Mouse (Mus musculus): ENCODE data around the gene Gtf2ird1.

Gtf2ird1 gene

DNA sequence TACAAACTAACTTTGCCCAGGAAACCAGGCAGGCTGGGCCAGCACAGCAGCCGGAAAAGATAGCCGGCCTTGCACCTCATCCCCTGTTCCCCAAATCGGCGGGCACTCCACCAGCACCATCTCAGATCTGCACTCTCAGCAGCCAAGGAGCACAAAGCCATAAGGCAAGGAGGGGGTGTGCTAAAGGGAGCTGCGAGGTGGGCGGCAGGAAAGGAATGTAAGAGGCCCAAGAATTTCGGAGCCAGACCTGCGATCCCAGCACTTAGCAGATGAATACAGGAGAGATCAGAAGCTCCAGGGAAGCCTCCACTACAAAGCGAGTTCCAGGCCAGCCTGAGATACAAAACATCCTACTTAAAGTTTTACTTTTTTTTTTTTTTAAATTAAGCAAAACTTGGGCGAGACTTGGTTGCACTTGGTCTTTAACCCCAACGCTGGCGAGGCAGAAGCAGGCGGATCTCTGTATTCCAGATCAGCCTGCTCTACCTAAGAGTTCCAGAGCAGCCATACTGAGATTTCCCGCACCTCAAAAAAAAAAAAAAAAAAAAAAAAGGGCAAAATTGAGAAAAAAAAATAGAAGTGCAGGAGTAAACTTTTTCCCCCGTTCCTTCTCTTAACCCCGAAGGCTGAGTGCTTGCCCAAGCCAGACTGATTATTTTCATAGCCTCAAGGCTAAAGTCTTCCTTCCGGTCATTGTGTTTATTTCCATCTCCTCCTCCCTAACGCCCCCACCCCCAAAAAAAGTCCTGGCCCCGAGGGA is 143.6 kb downstream of the Gtf2ird1 start:
- DNase-seq (ENCODE audit: low spot score), result peak; percentile 65

DNA sequence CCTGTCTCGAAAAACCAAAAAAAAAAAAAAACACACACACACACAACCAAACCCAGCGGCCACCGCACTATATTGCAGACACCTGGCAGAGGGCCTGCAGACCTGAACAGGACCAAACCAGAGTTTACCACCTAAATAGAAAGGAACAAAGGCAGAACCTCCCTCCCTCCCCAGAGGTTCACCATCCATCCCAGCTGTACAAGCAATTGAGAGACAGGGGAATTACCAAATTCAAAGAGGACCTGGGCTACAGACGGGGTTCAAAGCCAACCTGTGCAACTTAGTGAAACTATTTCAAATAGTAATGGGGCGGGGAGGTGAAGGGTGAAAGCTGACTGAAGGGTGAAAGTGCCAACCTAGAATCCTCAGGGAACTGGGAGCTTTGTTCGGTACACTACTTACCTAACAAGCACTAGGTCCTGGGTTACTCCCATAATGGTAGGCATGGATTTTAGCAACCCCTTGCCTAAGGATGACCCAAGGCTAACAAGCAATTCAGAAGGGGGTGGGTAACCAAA is 144.6 kb downstream of the Gtf2ird1 start:
- no peak for DNase-seq (ENCODE audit: low spot score)

DNA sequence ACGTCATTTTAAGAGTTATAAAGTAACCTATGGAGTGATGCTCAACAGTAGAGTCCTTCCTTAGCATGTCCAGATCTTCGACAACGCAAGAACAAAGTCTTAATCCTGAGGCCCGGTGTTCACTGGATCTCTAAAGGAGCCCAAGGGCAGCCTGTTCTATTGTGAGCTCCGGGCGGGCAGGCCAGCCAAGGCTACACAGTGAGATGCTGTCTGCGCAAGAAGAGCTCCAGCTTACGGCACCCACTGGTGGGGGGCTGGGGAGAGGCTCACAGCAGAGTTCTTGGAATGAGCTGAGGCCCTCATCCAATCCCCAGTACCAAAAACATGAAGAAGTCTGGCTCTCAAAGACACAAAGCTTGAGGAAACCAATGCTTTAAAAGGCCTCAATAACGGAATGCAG is 146.3 kb downstream of the Gtf2ird1 start:
- no peak for DNase-seq (ENCODE audit: low spot score)

DNA sequence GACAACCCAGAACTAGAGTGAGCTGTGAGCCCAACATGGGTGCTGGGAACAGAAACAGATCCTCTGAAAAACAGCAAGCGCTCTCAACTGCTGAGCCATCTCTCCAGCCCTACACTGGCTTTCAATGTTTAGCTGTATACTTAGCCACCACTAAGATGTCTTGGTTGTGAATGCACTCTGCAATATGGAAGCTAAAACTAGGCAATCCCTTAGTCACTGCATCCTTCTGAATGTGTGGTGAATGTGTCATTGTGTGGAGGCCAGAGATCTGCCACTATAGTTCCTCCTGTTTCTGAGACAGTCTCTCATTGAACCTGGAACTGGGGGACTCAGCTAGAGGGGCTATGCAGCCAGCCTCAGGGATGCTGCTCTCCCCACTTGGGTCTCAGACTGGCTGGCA is 147.2 kb downstream of the Gtf2ird1 start:
- no peak for DNase-seq (ENCODE audit: low spot score)
